Mouse (Mus musculus) embryo, embryonic 10.5 days (tissue): ENCODE results near the gene Glyr1.

ENCODE experiments used
- DNase-seq: peaks from one replicate; pipeline ENCODE4 v3.0.0-alpha.2; 2015; ENCODE audit warnings: low spot score

Glyr1 gene

DNA sequence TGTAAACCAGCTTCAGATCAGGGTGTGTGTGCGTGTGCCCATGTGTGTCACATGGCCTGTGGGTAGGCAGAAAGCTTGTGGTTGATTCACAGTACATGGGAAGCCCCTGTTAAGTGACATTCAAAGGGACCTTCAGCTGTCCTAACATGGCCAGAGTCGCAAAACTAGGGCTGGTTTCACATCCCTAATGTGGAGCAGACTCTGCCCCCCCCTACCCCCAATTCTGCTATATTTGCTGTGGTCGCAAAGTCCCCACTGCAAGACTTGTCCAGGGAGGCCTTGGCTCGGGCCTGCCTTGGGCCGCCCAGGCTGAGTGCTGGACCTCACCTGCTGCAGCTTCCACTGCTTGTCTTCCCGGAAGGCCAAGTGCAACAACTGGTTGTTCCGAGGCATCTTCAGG is 38.4 kb downstream of the Glyr1 start:
- no peak for DNase-seq

DNA sequence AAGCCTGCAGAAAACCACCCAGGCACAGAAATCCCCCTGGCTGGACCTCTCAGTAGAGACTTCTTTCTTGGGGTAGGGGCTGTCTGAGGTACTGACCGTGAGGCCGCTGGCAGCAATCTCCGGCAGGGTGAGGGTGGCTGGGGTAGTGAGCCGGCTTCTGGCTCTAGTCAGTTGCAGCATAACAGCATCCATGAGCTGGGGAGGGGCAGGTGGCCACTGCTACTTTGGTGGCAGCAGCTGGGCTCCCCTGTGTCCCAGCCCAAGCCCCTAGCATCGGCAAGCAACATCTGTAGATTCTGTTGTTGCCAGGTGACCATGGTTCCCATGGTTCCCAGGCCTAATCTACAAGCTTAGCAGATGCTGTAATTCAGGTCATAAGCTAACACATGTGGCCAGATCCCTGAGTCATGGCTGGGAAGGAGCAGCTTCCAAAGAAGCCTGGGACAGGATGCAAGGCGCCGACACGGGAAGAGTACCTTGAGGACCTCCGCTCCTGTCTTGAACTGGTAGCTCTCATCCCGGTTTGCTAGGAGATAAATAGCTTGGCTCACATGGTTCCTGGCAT is 39.2 kb downstream of the Glyr1 start:
- DNase-seq: no peak

DNA sequence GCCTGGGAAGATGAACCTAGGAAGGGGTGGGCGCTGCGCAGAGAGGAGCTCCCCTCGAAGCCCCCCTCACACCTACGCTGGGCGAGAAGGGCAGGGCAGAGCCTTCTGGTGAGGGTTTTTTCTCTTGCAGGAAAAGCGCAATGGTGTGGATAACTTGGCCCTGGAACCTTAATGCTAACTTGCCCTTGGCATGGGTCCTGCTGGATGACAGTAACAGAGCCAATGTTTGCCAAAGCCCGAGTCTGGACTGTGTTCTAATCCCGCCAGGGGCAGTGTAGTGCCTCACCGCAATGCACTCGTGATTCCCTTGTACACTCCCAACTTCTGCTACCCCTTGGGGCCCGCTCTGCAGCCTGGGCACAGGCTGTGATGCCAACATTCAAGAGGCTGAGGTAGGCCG is 41.6 kb downstream of the Glyr1 start:
- DNase-seq: no peak

DNA sequence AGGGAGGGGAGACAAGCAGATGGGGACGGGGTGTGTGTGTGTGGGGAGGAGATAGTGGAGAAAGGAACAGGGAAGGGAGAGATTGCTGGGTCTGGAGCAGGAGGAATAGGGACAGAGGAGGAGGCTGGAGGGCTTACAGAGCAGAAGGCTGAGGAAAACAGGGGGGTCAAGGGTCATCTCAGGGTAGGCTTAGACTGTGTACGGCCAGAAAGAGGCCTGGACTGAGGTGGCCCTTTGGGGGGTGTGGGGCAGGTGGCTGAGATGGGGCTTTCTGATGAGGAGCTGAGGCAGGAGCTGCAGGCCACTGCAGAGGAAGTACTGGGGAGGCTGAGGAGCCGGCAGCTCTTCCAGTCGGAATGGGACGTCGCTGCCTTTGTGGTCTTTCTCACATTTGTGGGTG is 42.2 kb downstream of the Glyr1 start:
- DNase-seq: no peak

DNA sequence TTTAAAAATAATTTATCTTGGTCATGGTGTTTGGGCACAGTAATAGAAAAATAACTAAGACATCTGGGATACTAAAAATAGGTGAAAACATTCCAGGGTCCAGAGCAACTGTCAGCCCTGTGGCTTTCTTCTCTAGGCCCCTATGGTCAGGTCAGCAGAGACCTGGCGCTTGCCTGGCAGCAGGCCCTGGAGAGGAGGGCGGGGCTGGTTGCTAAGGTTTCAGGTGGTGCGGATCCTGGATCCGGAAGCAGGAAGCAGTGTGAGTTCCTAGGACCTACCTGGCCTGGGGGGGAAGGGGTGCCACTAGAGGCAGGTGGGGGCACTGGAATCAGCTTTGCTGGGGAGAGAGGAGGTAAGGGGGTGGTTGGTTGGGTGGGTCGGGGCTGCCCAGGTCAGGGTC is 42.6 kb downstream of the Glyr1 start, which contains the start of gene Smim22:
Smim22 (plus strand) TSS at position 222 of the 400 bp plus-strand sequence.
- DNase-seq: peak; percentile 13

DNA sequence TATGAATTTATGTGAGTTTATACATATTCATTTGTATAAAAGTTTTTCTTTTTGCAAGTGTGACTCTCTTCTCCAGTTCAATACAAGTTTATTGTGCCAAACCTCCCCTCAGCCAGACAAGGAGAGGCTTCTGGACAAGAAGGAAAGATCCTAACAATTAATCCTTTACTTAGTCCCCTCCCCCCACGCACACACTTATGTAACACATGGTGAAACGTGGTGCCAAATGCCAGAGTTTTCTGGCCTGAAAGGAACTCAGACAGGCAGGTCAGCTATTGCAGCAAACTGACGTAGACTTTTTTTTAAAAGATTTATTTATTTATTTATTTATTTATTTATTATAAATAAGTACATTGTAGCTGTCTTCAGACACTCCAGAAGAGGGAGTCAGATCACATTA is 49.1 kb downstream of the Glyr1 start:
- DNase-seq: no peak

DNA sequence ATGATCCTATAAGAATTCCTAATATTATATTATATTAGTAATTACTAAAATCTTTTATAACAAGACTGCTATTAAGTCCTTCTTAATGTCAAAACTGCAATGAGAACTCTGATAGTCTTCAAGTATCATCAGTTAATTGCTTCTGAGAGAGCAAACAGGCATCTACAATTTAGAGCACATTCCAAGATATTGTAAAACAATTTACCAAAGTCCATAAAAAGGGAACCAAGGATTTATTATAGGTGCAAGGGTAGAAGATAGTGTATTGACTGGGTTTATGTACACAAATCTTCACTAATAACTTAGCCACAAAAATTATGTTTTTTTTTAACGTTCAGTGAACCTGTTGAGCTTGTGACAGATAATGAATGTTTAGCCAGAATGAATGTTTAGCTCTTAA is 50.7 kb downstream of the Glyr1 start:
- DNase-seq: no peak

DNA sequence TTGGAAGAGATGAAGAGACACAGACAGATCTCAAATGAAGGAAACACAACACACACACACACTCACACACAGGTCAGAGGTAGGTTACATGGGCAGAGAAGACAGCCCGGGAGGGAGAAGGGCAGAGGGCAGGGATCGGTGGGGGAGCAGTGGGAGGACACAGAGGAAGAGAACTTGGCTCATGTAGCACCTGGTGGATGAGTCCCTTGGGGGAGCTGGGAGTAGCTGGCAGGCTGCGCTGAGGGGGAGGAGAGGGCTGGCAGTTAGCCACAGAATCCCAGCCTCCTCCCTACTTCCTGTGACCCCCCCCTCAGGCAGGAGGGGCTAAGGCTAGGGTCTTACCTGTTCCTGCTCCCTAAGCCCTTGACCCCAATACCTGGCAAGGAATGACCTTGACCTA is 52.1 kb downstream of the Glyr1 start, which contains the start of gene Sept12:
Sept12 (minus strand) TSS at position 300 of the 400 bp plus-strand sequence.
- DNase-seq: no peak

DNA sequence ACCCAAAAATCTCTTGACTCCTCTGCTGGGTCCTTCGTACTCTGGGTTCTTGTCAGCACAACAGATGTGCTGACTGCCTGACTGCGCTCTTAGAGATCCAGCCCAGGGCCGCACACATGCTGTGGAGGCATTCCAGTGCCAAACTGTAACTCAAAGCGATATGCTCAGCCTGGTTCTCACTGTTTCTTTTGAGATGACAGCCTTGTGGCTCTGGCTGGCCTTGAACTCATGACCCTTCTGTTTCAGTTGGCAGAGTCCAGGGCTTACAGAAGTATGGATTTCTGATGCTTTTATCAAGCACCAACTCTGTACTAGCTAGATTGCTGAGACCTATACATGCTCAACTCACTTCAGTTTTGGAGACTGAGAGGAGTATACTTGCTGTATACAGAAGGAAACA is 56.4 kb downstream of the Glyr1 start:
- no peak for DNase-seq

DNA sequence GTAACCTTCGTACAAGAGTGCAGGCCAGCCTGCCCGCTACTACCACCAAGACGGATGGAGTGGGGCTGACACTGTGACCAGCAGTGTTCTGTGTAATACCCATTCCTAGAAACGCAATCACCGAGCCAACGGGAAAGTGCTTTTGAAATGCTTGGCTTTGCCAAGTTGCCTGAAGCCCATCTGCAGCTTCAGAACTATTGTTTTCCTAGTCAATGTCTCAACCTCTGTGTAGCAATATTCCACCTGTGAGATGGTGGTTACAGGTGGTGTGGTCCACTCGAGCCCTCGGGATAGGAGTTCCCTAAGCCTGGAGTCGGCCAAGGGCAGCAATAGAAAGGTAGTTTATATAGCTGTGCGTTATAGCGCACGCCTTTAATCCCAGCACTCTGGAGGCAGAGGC is 64.9 kb downstream of the Glyr1 start:
- DNase-seq: no peak

DNA sequence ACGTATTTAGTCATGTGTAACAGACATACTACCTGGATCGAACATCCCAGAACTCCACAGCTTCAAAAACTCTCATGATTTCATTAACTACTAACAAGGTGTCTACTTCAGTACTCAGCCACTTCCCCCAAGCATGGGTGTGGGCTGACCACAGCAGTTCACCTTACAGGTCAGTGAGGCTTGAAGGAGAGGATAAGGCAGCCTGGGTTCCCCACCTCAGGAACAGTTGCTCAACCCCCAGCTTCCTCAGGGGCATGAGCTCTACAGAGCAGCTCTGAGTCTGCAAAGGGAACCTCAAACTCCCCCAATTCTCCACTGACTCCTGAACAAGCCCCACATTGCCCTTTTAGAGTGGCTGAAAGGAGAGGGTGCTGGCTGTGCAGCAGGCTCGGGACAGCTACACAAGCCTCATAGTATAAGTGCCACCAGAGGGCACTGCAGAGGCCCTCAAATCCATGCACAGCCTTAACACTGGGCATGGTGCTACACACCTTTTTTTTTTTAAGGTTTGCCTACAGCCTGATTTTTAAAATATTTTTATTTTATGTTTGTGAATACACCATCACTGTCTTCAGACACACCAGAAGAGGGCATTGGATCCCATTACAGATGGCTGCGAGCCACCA is 69.8 kb downstream of the Glyr1 start:
- peak; percentile 52 for DNase-seq

DNA sequence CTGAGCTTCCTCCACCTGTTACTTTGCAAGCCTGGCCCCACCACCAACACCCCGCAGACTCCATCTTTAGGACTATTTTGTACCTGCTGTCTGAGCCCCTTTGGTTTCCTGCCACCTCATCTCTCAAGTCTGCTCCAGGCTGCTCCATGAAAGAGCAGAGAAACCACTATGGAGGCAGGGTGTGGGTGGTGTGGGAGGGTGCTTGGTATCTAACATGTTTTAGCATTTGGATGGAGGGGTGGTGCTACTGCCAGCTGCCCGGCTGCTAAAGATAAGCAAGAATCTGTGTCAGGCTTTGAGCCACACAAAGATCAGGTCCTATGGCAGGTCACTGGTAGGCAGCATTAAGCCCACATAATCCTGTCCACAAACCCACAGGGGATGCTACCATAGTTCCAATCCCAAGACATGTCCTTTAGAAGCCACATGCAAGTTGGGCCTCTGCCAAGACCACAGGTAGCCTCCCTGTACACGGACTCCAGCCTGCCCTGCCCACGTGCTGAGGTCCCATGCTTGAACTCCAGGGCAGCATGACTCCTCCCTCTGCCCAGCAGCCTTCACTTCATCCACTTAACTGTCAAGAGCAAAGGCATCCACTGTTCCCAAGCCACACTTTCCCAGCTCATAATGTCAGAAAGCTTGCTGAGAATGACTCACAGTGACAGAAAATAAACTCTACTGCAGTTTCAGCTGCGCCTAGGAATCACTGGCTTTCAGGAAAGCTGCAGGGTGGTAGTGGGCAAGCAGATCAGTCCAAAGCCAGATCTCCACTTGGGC is 71.2 kb downstream of the Glyr1 start:
- no peak for DNase-seq

DNA sequence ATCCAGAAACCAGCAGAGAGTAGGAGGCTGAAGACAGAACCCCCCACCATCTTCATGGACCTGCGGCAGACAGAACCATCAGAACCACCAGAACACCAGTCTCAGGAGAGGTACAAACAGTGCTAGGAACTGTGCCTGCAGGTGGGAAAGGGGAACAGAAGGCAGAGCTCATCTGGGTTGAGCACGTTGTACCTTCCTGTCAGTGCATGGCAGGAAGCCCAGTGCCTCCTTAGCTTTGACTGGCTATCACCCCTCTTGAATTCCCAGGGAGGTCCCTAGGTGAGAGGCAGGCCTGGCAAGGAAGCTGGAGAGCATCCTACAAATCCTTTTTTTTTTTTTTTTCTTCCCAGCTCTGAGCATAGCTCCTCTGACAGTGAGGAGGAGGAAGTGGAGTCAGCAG is 73.5 kb downstream of the Glyr1 start:
- no peak for DNase-seq

DNA sequence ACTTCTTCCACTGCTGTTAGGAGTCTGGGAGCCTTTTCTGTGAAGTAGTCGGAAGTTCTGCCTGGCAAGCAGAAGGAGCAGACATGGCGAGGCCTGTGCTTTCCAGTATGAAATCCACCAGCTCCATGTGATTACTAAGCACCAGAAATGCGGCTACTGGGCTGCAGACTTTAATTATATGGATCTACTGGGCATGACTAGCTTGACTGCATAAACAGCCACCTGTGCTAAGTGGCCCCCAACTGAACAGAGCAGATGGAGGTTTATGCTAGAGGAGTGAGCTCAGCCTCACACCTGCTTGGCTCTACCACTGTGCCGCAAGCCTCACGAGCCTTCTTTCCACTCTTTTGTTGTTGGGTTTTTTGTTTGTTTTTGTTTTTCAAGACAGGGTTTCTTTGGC is 75.1 kb downstream of the Glyr1 start:
- no peak for DNase-seq

DNA sequence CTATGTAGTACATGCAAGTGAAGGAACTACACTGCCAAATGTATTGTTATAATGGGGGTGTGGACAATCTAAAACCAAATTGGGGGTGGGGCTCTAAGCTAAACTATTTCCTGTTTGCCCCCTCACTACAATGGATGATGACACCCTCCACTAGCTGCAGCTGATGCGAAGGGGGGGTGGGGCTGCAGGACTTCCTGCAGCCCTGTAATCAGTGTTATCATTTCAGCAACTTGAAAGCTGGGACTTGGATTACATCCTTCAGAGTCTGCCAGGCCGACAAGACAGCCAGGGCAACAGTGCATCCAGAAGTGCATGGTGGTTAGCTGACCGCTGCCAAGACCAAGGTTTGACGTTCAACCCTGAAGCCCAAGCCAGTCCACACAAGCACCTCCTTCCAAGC is 78.0 kb downstream of the Glyr1 start:
- no peak for DNase-seq

DNA sequence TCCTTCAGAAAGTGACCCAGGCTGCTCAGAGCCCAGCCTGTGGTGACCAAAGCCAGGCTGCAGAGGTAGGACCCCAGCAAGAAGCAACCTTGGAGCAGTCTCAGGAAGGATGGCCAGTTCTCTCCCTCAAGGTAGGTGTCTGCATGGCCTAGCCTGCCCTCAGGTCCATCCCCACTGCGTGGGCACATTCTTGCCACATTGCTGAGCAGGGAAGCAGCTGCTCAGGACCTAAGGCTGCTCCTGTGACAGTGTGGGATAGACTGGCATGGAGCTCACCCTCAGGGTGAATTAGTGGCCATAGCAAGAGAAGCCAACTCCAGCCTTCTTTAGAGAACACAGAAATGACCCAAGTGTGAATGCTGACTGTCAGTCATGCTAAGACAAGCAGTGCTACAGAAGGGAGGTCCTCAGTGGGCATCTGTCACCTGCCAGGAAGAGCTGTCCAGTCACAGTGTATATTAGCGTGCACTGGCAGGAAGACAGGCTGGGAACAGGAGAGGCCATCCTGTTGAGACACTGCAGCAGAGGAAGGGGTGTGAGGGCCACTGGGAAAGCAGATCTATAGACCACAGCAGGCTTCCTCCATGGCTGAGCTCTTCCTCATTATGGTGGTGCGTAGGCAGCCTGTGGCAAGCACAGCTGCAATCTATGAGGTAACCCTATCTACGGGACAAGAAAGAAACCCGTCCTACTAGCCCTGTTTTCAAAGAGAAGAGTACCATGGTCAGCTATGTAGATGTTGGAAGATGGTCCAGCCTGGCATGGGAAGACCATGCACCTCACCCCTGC is 80.4 kb downstream of the Glyr1 start:
- DNase-seq: no peak

DNA sequence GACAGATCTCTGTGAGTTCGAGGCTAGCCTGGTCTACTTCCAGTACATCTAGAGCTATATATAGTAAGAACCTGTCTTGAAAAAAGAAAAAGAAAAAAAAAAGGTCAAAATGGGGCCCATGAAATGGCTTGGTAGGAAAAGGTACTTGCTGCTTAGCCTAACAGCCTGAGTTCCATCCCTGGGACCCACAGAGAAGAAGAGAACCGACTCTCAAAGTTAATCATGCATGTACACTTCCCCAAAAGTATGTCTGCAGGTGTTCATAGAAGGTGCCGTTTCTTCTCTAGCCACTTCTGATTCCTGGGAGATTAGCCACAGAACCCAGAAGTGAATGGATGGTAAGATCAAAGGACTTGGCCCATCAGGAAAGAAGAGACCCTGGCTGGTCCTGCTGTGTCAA is 81.2 kb downstream of the Glyr1 start:
- DNase-seq: no peak

DNA sequence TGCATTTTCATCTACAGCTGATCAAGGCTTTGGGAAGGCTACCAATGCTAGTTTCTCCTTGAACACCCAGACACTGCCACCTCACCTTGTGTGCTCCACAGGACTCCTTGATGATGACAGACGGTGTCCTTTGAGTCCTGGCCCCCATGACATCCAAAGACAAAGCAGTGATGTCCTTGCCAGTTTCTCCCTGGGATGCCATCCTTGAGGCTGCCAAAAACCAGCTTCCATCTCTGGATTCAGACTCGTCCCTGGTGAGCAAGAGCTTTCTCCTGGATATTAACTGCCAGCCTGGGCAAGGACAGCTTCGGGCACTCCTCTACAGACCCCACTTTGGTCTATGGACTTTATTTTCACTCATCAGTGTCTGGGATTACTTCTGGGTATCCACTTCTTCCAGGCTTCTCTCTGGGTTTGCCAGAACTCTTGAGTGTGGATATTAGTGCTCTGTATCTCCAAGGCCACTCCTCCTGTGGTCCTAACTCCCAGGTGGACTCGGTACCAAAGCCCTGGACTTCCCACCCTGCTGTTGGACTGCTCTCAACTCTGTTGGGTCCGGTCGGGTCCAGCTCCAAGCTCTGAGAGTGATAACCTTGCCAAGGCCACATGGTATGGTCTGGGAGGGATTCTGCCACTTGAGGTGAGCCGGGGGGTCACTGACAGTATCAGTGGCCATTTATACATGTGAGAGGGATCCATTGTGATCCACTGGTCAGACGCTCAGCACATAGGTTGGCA is 84.1 kb downstream of the Glyr1 start:
- no peak for DNase-seq

DNA sequence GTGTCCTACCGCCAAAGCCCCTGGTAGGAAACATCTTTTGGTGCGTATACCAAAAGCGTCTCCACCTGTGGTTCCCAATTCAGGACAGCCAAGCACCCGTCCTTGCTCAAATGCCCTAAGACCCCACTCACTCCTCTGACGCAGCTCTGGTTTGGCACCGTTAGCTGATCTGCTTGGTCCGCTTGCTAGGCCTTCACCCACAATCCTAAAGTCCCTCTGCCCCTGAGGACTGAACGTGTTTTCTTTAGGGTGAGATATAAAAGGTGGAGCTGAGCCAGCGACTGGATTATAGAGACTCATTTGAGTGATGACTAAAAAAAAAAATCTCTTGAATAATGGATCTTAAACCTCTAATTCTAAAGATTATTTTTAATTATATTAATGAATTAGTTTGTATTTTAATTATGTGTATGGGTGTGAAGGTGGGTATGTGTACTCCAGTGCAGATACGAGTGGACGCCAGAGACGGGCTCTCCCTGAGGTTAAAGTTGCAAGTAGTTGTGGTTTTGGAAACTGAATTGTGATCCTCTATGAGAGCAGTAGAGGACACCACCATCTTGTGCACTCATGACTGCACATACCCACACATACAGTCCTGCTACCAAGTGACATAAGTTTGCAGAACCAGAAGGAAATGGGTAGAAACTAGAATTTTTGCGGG is 84.8 kb downstream of the Glyr1 start:
- no peak for DNase-seq
